Mouse (Mus musculus): ENCODE measurements at regions not wholly inside any gene's neighbourhood (a gene's known extent, or its start where the extent isn't known, plus 50 kb on each side); places are given as distances from the start of the nearest gene placed in this dataset.
A peak's percentile ranks its signal among the peaks of the same experiment; 100 is the strongest.

- DNase-seq (ENCODE audit: extremely low spot score, low read depth, low spot score) = no peak
Observed at GRCm38 (mm10) chr1:169439621-169440020, 91.6 kb downstream of the Nuf2 start.

- no peak for DNase-seq (ENCODE audit: extremely low spot score, low read depth, low spot score)
Observed at GRCm38 (mm10) chr1:169438006-169438405, 93.3 kb downstream of the Nuf2 start.

- DNase-seq (ENCODE audit: extremely low spot score, low read depth, low spot score) = no peak
Observed at GRCm38 (mm10) chr1:169422408-169422807, 108.9 kb downstream of the Nuf2 start.

- DNase-seq (ENCODE audit: extremely low spot score, low read depth, low spot score) = no peak
Observed at GRCm38 (mm10) chr1:169421671-169422070, 109.6 kb downstream of the Nuf2 start.

- DNase-seq (ENCODE audit: extremely low spot score, low read depth, low spot score) = no peak
Observed at GRCm38 (mm10) chr1:169418665-169419045, 112.6 kb downstream of the Nuf2 start.

- DNase-seq (ENCODE audit: extremely low spot score, low read depth, low spot score) = peak; percentile 18
Observed at GRCm38 (mm10) chr1:169417979-169418664, 113.1 kb downstream of the Nuf2 start.

- DNase-seq (ENCODE audit: extremely low spot score, low read depth, low spot score) = no peak
Observed at GRCm38 (mm10) chr1:169416701-169417100, 114.6 kb downstream of the Nuf2 start.

GRCm38 (mm10) chr1:169408120-169408519 is 123.1 kb downstream of the Nuf2 start:
- no peak for DNase-seq (ENCODE audit: extremely low spot score, low read depth, low spot score)

GRCm38 (mm10) chr1:169400841-169401240 is 130.4 kb downstream of the Nuf2 start:
- no peak for DNase-seq (ENCODE audit: extremely low spot score, low read depth, low spot score)

GRCm38 (mm10) chr1:169397371-169397770 is 133.9 kb downstream of the Nuf2 start:
- DNase-seq (ENCODE audit: extremely low spot score, low read depth, low spot score) = no peak

- DNase-seq (ENCODE audit: extremely low spot score, low read depth, low spot score) = no peak
Observed at GRCm38 (mm10) chr1:169387056-169387455, 144.2 kb downstream of the Nuf2 start.

GRCm38 (mm10) chr1:169385740-169386424 is 145.4 kb downstream of the Nuf2 start:
- no peak for DNase-seq (ENCODE audit: extremely low spot score, low read depth, low spot score)

- DNase-seq (ENCODE audit: extremely low spot score, low read depth, low spot score) = no peak
Observed at GRCm38 (mm10) chr1:169374686-169375085, 156.6 kb downstream of the Nuf2 start.

- no peak for DNase-seq (ENCODE audit: extremely low spot score, low read depth, low spot score)
Observed at GRCm38 (mm10) chr1:169368758-169369157, 162.5 kb downstream of the Nuf2 start.

GRCm38 (mm10) chr1:169367772-169368501 is 163.3 kb downstream of the Nuf2 start:
- no peak for DNase-seq (ENCODE audit: extremely low spot score, low read depth, low spot score)

GRCm38 (mm10) chr1:169367316-169367715 is 163.9 kb downstream of the Nuf2 start:
- no peak for DNase-seq (ENCODE audit: extremely low spot score, low read depth, low spot score)

- DNase-seq (ENCODE audit: extremely low spot score, low read depth, low spot score) = no peak
Observed at GRCm38 (mm10) chr1:169362564-169362963, 168.7 kb downstream of the Nuf2 start.

GRCm38 (mm10) chr1:169357652-169358241 is 173.5 kb downstream of the Nuf2 start:
- no peak for DNase-seq (ENCODE audit: extremely low spot score, low read depth, low spot score)

GRCm38 (mm10) chr1:169354021-169354420 is 177.2 kb downstream of the Nuf2 start:
- DNase-seq (ENCODE audit: extremely low spot score, low read depth, low spot score) = no peak

GRCm38 (mm10) chr1:169347692-169348091 is 183.6 kb downstream of the Nuf2 start:
- no peak for DNase-seq (ENCODE audit: extremely low spot score, low read depth, low spot score)

GRCm38 (mm10) chr1:169346876-169347275 is 184.4 kb downstream of the Nuf2 start:
- no peak for DNase-seq (ENCODE audit: extremely low spot score, low read depth, low spot score)

- no peak for DNase-seq (ENCODE audit: extremely low spot score, low read depth, low spot score)
Observed at GRCm38 (mm10) chr1:169341131-169341530, 190.1 kb downstream of the Nuf2 start.

All from hindlimb bud, embryonic 11.5 days (tissue).